8 mouse cellular contexts compared by ENCODE assay signal in genomic region chr19:25406481-25407184, GRCm38 (mm10).
DNase-seq lines count a peak whose midpoint lies in the region; ATAC-seq and TF ChIP-seq lines count a peak whose summit lies in the region.

No protein-coding gene starts in this region.

- H3K4me1 ChIP-seq in E14TG2a.4 (replicated peaks; ENCODE audit: low read depth, low read length) = peaks cover 37% of the 10 kb centered on the region
- H3K4me1 ChIP-seq in cerebellum, adult 2 months (ENCODE audit: control insufficient read depth, insufficient read depth, low read length) = no peaks in the 10 kb centered on the region
- H3K4me1 ChIP-seq in lung, embryonic 14.5 days (ENCODE audit: insufficient read depth) = peaks cover 15% of the 10 kb centered on the region

- intact Hi-C loops in heart, postnatal 36 days (cut with DNase I) = loop anchor here (5.0 kb wide), 1 partner anchor 36 kb away; no protein-coding TSS in a partner anchor

- peak overlapping the region; percentile 72 for H3K4me3 ChIP-seq in E14TG2a.4 (replicated peaks; ENCODE audit: low read length)
- H3K4me3 ChIP-seq in cerebellum, adult 2 months (replicated peaks; ENCODE audit: insufficient read depth, low read depth, low read length) = no peak overlapping the region
- H3K4me3 ChIP-seq in lung, embryonic 14.5 days (ENCODE audit: low read depth, low read length) = peak overlapping the region; percentile 46

- H3K36me3 ChIP-seq in E14TG2a.4 (ENCODE audit: insufficient read depth, low read length) = peaks cover 23% of the 10 kb centered on the region
- peaks cover 26% of the 10 kb centered on the region for H3K36me3 ChIP-seq in lung, embryonic 14.5 days (ENCODE audit: insufficient read depth)

- no peak overlapping the region for H3K27ac ChIP-seq in cerebellum, adult 2 months (ENCODE audit: insufficient read depth, low read length)
- H3K27ac ChIP-seq in lung, embryonic 14.5 days (ENCODE audit: low read depth) = peak overlapping the region; percentile 95

- peaks cover 35% of the 10 kb centered on the region for H3K27me3 ChIP-seq in E14TG2a.4 (ENCODE audit: insufficient read depth, low read length)
- H3K27me3 ChIP-seq in cerebellum, adult 2 months (ENCODE audit: control insufficient read depth, insufficient read depth, low read length) = no peaks in the 10 kb centered on the region
- H3K27me3 ChIP-seq in lung, embryonic 14.5 days (ENCODE audit: insufficient read depth, low read length) = no peaks in the 10 kb centered on the region

- H3K9ac ChIP-seq in lung, embryonic 14.5 days = peak overlapping the region; percentile 58

- 7% methylated on average over 28 of the region's 28 CpGs for WGBS in cerebellum, adult 2 months
- 2% methylated on average over 28 of the region's 28 CpGs for WGBS in lung, embryonic 14.5 days

- H3K9me3 ChIP-seq in E14TG2a.4 (ENCODE audit: low read length) = no peaks in the 10 kb centered on the region
- no peaks in the 10 kb centered on the region for H3K9me3 ChIP-seq in lung, embryonic 14.5 days (ENCODE audit: low read depth, low read length)

- peak; percentile 37 to 44 for DNase-seq in cerebellum, adult 2 months
- peak; percentile 66 to 80 for DNase-seq in heart, postnatal 36 days
- DNase-seq in layer of hippocampus, adult 9-11 months = peak; percentile 43
- DNase-seq in lung, embryonic 14.5 days = peak; percentile 78
- DNase-seq in retina, embryonic 14.5 days (ENCODE audit: low spot score) = peak; percentile 58
- DNase-seq in urinary bladder, postnatal 14 days (ENCODE audit: low spot score) = peak; percentile 81

- H3K4me2 ChIP-seq in lung, embryonic 14.5 days = peak overlapping the region; percentile 82

- TF ChIP-seq CTCF in E14TG2a.4 (conservative IDR thresholded peaks at IDR 0.05; ENCODE audit: low read length) = no peak
- TF ChIP-seq CTCF in cerebellum, adult 2 months (IDR thresholded peaks at IDR 0.05; ENCODE audit: borderline replicate concordance, insufficient read depth, low read depth, low read length) = no peak
- 0 out of 2 replicates have a peak, but pooled peaks have one; percentile 17 for TF ChIP-seq CTCF in lung, embryonic 14.5 days (IDR thresholded peaks at IDR 0.05; ENCODE audit: low read depth)

- peak; percentile 95 for ATAC-seq in frontal cortex, adult (ENCODE audit: low TSS enrichment)
- ATAC-seq in lung, embryonic 14.5 days (ENCODE audit: insufficient read depth) = peak; percentile 89

- no peak for TF ChIP-seq POLR2A in cerebellum, adult 2 months (IDR thresholded peaks at IDR 0.05; ENCODE audit: borderline replicate concordance, insufficient read depth, low read length)
